Mouse (Mus musculus) left cerebral cortex, adult 11 months (tissue): ENCODE measurements around the gene Zfp467.

Source experiments
- DNase-seq: peaks from one replicate; pipeline ENCODE4 v3.0.0; 2022; ENCODE audit warnings: low spot score

Gene Zfp467

GRCm38 (mm10) chr6:48411193-48412092, 34.2 kb downstream of the Zfp467 start:
- no peak for DNase-seq

GRCm38 (mm10) chr6:48410551-48410950, 35.1 kb downstream of the Zfp467 start:
- no peak for DNase-seq

- no peak for DNase-seq
Observed at GRCm38 (mm10) chr6:48409726-48410343, 35.8 kb downstream of the Zfp467 start.

- no peak for DNase-seq
Observed at GRCm38 (mm10) chr6:48404071-48404470, 41.6 kb downstream of the Zfp467 start.

DNA sequence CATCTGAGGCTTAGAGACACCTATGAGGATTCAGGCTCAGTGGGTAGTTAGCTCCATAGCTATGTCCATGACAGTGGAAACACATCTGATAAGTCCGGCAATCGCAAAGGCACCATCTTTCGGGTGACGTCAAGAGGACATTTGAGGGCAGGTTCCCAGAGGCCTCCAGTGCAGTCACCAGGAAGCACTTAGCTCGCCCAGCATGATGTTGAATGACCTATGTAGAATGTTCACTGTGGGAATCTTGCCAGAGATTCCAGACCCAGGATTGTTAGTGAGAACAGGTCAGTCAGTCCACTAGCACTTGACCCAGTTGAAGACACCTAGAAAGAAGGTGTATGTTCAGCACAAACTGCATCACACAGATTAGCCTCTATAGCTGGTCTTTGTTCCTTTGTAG, 45.7 kb downstream of the Zfp467 start:
- DNase-seq = no peak

GRCm38 (mm10) chr6:48397336-48397735, 48.3 kb downstream of the Zfp467 start:
- DNase-seq = no peak

GRCm38 (mm10) chr6:48396686-48397085, 48.9 kb downstream of the Zfp467 start:
- no peak for DNase-seq

- no peak for DNase-seq
Observed at GRCm38 (mm10) chr6:48396008-48396595, 49.5 kb downstream of the Zfp467 start.

DNA sequence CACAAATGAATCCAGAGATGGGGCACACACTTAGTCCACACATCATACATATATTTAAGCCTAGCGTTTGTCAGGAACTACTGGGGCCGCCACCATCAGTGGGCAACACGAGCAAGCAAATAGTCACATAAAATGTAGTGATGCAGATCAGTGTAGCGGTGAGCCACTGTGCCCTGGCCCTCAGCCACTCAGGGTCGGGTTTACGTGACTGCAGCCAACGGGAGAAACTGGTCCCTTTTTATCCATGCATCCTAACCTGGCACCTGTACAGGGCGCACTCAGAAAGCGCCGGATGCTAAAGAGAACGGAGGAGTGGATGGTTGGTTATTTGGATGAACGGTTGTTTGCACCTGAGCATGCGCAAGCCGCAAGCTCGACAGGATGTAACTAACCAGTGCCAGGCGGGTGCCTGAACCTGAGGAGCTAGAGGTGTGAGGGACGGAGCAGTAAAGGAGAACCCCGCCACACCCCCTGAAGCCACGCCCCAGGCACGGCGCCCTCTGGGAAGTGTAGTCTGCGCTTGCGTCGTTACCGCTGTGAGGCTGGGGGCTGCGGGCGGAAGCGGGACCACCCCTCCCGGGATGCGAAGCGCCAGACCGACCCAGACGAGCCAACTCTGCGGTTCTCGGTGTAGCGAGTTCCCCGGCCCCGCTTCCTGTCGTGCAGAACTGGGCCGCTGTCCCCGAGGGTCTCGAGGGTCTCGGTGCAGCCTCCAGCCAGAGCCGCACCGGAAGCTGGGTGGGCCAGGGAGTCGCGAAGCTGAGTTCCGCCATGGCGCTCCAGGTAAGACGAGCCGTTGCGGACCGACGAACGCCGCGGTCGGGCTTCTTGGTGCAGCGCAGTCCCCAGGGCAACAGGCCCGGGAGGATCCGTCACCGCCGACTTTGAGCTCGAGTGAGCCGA, 50.3 kb downstream of the Zfp467 start, which contains the start of gene Krba1:
Gene Krba1 (plus strand): TSS at position 482 of the 903 bp plus-strand sequence.
- peak; percentile 72 for DNase-seq

DNA sequence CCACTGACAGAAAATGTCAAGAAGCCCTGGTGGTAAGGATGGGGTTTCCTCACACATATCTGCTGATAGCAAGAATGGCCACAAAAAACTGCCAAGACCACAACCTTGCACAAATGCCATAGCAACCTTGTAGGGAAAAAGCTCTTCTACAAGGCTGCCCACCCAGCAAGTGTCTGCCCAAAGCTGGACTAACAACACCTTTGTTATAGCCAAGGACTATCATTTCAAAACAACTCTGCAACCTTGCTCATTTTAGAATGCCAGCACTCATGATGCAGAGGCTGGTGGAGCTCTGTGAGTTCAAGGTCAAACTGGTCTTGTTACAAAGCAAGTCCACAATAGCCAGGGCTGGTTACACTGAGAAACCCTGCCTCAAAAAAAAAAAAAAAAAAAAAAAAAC, 51.8 kb downstream of the Zfp467 start:
- no peak for DNase-seq

- no peak for DNase-seq
Observed at GRCm38 (mm10) chr6:48388221-48388620, 57.4 kb downstream of the Zfp467 start.
